Mouse (Mus musculus) layer of hippocampus, adult 2 months (tissue): ENCODE results near the gene Cpeb3. TPM values are rescaled to one million over a fixed set of nuclear protein-coding genes. Genes with fewer than 3 reads are reported as not detected.
"Not testable (repeated sequence)": the region's sequence is repeated elsewhere in the genome, so short reads cannot be mapped to it uniquely, and the experiment has no call there.

Experiments used
- DNase-seq, 2 experiments: peaks; one replicate each; pipeline ENCODE4 v3.0.0; 2022; ENCODE audit warnings: low spot score in 2 of 2
- H3K27ac ChIP-seq: fragments of 200-600 bp; 2 replicates; pipeline ENCODE4 v1.8.1; 2022
- H3K4me3 ChIP-seq: fragments of 200-600 bp; 2 replicates; pipeline ENCODE4 v1.8.1; 2022; ENCODE audit warnings: mild to moderate bottlenecking
- CTCF ChIP-seq: fragments of 200-600 bp; conservative IDR thresholded peaks from 2 replicates; pipeline ENCODE4 v1.8.1; 2022; ENCODE audit warnings: antibody characterized with exemption, mild to moderate bottlenecking, moderate library complexity
- total RNA-seq, 2 experiments: library from RNA; stranded (reverse); gene quantifications; 2 replicates each; pipeline ENCODE4 v1.2.3; 2021

Cpeb3 gene
- total RNA-seq, 2 experiments from 2014 or later = 69.7 to 76.8 TPM

DNA sequence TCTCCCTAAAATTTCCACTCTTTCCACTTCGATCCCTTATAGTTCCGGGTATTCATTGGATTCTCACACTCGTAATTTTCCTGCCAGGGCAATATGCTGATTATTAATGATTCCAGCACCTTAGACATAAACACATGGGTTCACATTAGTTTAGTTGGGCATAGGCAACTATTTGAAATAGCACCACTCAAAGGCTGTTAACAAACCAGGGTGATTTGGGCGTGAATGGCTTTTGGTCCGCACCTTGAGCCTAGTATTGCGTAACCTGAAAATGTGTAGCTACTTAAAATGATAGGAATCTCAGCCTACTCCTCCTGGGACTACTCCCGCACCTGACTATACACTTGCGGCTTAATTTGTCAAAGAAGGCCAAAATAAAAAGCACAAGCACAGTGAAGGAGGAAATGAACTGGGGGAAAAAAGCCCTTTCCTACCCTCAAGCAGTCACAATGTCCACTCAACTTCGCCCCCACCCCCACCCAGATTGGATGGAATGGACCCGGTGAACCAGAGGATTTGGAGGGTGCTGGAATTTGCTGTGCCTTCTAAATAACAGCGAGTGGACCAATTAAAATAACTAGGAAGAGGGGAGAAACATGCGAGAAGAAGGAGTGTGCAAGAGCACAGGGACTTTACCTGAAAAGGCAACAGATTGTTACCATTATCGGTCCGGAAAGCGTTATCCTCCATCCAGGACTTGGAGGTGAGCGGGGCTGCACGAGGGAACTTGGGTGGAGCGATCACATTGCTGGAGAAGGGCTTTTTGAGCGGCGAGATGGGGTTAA is 34.9 kb downstream of the Cpeb3 start:
- DNase-seq = peak in 1 of 2 experiments; percentile 16
- peak overlapping the region; percentile 98 for H3K27ac ChIP-seq
- TF ChIP-seq CTCF = no peak
- H3K4me3 ChIP-seq = peak overlapping the region; percentile 63

DNA sequence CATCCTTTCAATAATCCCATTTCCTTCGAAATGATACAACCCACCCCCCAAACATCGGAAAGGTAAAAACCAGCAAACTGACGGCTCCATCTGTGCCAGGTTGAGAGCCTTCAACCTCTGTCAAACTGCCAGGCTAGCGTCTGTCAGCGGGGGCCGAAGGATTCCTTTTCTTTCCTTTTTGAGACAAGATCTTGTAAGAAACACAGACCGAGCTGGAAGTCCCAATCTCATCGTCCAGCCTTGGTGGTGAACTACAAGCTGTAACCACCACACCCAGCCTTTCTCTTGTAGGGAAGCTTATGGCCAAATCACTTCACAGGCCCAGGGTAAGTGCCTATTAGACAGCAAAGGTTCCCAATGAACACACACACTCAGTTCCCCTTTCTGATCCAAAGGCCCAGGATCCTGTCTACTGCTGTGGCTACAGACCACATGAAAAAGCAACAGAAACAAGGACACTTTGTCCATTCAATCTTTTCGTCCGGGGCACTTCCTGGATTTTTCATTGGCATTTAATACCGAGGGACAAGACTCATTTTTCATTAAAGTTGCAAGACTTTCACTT is 35.8 kb downstream of the Cpeb3 start:
- H3K4me3 ChIP-seq = peak overlapping the region; percentile 63
- no peak for TF ChIP-seq CTCF
- no peak for DNase-seq
- peak overlapping the region; percentile 98 for H3K27ac ChIP-seq

DNA sequence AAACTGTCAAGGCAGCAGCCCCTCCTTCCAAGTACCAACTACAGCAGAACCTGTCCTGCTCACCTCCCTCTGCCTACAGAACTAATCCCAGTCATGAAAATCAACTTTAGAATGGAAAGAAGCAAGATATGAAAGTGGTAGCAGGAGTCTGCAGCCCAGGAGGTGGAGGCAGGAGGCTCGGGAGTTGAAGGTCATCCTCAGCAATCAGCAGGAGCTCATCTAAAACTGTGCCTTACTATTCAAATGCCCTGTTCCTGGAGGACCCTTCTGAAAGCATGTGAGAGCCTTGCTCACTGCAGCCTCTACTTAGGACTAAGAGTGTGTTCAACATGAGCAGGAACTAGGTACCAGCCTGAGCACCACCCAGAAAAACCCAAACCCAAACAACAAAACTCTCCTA is 36.3 kb downstream of the Cpeb3 start:
- TF ChIP-seq CTCF = no peak
- Histone ChIP-seq H3K27ac (peak overlapping the region; percentile 98), H3K4me3 (peak overlapping the region; percentile 63)
- DNase-seq = no peak

DNA sequence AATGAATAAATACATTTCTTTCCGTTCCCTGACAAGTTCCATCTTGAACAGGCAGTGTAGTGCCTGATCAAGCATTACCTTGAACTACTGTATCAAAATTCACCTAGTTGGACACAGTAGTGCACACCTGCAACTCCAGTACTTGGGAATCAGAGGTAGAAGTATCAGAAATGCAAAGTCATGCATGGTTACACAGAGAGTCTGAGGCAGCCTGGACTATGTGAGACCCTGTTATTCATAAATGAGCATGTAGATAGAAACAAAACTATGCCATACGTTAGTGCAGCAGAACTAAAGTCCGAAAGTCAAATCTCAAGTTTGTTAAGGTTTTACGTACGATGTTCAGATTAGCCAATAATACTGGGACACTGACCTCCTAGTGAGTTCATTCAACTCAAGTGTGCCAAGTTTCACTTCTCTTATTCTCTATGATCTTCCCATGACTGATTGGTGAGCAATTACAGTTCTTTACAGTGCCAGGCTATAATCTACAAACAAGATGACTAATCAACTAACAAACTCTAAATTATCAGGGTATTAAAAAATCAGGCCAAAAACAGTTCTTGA is 51.5 kb downstream of the Cpeb3 start:
- no peak for TF ChIP-seq CTCF
- no peak overlapping the region for H3K4me3 ChIP-seq
- DNase-seq = no peak
- peak overlapping the region; percentile 7; the same call in 1 of the 2 replicates for H3K27ac ChIP-seq

DNA sequence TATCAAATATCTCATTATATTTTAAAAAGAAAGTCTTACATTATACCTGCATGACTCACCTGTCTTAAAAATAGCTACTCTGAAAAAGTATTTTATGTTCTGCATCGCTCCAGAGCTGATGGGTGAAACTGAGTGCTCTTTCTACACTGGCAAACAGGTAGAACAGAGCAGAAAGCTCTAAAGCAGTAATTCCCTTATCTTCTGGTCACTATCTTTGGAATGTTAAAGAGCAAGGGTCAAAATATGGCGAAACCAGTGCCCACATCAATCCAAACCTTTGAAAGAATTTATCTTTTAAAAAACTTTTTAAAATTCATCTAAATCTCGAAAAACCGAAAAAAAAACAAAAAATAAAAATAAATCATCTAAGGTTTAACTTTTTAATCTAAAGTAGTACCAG is 52.4 kb downstream of the Cpeb3 start:
- DNase-seq = no peak
- Histone ChIP-seq H3K4me3 (no peak overlapping the region), H3K27ac (no peak overlapping the region)
- no peak for TF ChIP-seq CTCF

DNA sequence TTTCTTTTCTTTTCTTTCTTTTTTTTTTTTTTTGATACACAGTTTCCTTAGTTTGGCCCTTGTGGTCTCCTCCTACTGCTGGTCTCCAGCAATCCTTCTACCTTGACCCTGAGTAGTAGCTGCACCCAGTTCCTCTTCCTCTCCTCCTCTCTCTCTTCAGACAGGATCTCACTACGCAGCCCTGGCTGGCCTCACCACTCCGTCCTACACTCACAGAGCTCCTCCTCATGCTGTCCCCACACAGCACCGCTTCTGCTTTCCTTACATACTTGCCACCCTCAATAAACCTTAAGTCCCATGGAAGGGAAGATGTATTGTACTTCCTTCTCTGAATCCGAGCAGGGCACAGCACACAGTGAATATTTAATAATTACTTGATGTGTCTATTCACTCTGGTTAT is 61.3 kb downstream of the Cpeb3 start:
- DNase-seq = no peak
- no peak for TF ChIP-seq CTCF

DNA sequence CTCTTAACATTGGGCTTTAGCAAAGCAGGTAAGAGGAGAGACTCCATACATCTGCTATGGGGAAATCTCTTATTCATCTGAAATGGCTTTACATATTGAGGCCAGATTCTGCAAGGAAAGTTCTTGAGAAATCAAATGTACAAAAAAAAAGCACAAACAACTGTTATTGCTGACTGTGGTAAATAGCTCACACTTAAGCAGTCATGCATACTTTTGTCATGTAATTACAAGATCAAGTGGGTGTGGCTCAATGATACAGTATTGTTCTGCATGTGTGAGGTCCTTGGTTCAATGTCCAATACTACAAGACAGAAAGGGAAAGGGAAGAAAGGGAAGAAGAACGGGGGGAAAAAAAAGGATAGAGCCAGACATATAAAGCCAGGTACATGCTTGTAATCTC is 62.6 kb downstream of the Cpeb3 start:
- no peak overlapping the region for H3K4me3 ChIP-seq
- TF ChIP-seq CTCF = no peak
- DNase-seq = no peak
- no peak overlapping the region for H3K27ac ChIP-seq

More for the DNA sequence above, 61.3 kb downstream of the Cpeb3 start:
- Histone ChIP-seq H3K4me3 (no peak overlapping the region), H3K27ac (no peak overlapping the region)

DNA sequence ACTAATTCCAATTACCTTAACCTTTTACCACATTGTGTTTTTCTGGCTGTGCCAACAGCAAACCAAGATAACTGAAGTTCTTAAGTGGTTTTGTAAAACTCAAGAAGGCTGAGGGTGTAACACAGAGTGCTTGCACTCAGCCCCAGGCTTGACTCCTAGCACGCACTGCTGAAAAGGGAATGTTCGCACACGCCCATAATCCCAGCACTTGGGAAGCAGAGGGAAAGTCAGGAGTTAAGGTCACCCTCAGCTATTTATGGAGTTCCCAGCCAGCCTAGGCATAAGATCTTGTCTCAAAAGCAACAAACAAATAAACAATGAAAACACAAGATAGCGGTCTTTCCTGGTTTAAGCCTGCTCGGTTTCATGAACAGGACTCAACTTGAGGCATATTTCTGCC is 63.0 kb downstream of the Cpeb3 start:
- Histone ChIP-seq H3K4me3 (no peak overlapping the region), H3K27ac (no peak overlapping the region)
- DNase-seq = no peak
- TF ChIP-seq CTCF = no peak

DNA sequence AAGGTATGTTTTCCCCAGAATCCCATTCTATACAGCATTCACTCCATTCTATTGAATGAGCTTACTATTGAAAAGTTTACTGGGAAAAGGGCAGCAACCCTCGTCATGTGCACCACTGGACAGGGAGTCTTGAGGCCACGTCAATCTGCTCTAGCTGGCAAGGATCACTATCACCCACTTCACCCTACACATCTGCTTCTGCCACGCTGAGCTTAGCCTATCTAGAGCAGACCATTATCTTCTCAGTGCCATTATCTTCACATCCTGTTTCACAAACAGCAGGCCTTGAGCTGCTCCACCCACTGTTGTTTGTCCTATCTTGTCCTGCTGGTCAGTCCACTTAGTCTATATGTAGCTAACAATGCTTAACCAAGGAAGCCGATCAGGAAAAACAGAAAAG is 66.8 kb downstream of the Cpeb3 start:
- no peak for DNase-seq
- no peak for TF ChIP-seq CTCF
- Histone ChIP-seq H3K27ac (no peak overlapping the region), H3K4me3 (no peak overlapping the region)

DNA sequence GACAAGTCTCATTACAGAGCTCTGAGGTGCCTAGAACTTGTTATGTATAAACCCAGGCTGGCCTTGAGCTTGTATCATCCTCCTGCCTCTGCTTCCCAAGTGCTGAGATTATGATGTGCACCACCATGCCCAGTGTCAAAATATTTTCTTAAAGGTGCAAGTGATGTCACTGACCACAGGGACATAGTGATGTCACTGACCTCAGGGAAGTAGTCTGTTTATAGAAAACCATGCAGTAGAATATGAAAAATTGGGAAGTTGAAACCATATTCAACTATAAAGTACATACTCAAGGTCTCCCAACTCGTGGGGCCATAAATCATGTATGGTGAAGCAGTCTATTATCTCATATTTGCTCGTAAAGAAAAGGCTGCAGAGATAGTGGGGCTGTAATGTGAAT is 71.3 kb downstream of the Cpeb3 start:
- Histone ChIP-seq H3K4me3 (no peak overlapping the region), H3K27ac (no peak overlapping the region)
- no peak for DNase-seq
- no peak for TF ChIP-seq CTCF

DNA sequence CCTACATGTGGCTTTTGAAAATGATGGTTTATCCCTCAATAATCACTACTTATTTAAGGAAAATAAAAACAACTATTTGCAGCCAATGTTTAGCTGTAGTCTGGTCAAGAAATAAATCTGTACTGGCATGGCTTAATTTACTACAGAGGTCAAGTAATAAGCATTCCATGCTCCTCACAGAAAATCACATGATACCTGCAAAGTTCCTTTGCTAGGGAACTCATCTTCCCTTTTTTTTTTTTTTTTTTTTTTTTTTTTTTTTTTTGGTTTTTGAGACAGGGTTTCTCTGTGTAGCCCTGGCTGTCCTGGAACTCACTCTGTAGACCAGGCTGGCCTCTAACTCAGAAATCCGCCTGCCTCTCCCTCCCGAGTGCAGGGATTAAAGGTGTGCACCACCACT is 72.9 kb downstream of the Cpeb3 start:
- not testable (repeated sequence) for DNase-seq, H3K4me3 ChIP-seq, H3K27ac ChIP-seq

DNA sequence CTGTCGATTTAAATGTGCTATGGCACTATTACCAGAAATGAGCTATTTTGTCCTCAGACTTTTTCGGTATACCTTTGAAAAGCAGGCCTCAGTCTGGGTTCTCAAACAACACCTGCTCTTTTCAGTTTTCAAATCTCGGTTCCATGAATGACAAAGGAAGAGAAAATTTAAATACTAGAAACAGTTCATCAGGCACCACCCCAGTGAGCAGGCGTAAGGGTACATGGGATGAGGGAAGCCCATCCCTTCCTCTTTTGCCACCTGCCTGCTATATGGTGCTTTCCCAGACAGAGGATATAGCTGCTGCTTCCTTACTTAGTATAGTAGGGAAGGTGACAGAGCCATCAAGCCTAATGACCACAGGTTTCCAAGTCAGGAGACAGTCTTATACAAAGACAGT is 74.7 kb downstream of the Cpeb3 start:
- H3K27ac ChIP-seq = no peak overlapping the region
- DNase-seq = no peak
- H3K4me3 ChIP-seq = no peak overlapping the region
- no peak for TF ChIP-seq CTCF

DNA sequence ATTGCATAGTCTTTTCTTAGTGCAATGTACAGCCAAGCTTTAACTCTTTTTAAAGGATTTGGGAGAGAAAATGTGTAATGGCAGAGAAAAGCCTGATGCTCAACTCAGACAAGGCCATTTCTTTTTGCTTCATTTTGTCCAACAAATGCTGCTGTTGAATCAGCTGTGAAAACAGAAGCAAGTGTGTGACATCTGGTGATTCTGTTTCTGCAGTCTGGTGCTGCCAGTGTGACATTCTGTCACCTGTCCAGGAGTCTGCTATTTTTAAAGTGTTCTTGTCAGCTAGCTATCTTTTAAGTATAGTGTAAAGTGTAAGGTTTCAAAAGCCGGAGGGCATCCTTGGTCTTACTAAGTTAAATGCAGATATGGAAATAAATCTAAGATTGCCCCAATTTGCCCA is 76.7 kb downstream of the Cpeb3 start:
- no peak overlapping the region for H3K4me3 ChIP-seq
- TF ChIP-seq CTCF = no peak
- DNase-seq = no peak
- no peak overlapping the region for H3K27ac ChIP-seq

DNA sequence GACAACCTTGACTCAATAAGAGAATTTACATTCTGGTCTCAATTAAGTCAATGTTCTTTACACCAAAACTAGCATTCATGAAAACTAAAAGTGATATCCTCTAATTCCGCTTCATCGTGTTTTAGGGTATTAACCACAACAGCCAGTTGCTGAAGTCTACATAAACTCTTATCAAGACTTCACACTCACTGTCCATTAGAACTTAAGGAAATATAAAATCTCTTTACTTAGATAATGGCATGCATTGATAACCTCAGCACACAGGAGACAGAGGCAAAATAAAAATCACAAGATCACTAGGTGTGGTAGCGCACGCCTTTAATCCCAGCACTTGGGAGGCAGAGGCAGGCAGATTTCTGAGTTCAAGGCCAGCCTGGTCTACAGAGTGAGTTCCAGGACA is 79.9 kb downstream of the Cpeb3 start:
- Histone ChIP-seq H3K27ac (no peak overlapping the region), H3K4me3 (no peak overlapping the region)
- no peak for DNase-seq
- TF ChIP-seq CTCF = no peak
